Mouse (Mus musculus): Measurements from ENCODE around the gene Phtf2. TPM values are rescaled to one million over a fixed set of nuclear protein-coding genes. Genes with fewer than 3 reads are reported as not detected.
A peak's percentile ranks its signal among the peaks of the same experiment; 100 is the strongest.

The Phtf2 gene
- polyA plus RNA-seq, 1 experiment from 2014 or later: 23.4 TPM

DNA sequence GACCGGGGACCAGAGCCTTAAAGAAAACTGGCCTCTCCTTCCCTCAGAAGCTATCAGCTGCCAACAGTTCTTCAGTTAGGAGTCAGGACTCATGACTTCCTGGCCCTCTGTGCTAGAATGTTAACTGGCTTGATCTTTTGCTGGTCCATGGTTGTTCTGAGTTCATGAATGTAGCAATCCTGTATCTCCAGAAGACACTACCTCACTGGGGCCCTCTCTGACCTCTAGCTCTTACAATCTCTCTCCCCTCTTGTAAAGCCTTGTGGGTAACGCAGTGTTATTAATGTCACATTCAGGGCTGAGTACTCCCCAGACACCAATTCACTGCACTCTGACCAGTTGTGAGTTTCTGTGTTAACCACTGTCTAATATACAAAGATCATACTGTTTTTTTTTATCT is 22.7 kb upstream of the Phtf2 start:
- peaks cover 7% of the 10 kb centered on the region for H3K36me3 ChIP-seq
- ATAC-seq (ENCODE audit: low FRiP score, low read depth): no peak
- H3K27ac ChIP-seq: no peak overlapping the region
- H3K9me3 ChIP-seq: no peaks in the 10 kb centered on the region
- no peaks in the 10 kb centered on the region for H3K27me3 ChIP-seq (replicated peaks)
- H3K9ac ChIP-seq: no peak overlapping the region
- no peak overlapping the region for H3K4me2 ChIP-seq (replicated peaks)
- H3K4me3 ChIP-seq: no peak overlapping the region
- no peaks in the 10 kb centered on the region for H3K4me1 ChIP-seq
- 85% methylated on average over 2 of the region's 2 CpGs for WGBS

DNA sequence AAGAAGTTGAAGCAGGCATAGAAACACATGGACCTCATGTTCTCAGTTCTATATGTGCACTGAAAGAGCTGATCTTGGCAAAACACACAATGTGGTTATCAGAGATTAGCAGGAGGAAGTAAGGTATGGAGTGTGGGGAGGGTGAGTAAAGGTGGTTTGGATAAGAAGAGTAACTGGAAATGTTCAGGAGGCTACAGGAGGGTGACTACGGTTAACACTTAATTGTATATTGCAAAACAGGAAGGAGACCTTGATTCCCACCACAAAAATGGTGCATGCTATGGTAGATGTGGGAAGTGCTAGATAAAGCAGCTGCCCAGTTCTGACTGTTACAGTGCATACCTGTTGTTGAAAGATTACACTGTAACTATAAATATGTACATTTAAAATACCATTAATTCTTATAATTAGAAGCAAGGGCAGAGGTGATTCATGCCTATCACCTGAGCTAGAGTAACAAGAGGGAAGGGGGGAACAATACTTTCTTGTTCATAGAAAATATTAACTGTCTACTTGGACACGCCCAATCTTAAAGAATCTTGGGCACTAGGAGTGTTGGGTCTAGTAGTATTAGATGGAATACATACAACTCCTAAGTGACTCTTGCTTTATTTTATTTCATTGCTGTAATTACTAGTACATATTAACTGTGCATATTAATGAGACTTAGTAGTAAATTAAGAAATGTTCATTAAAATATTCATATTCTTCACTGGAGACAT is 15.7 kb upstream of the Phtf2 start:
- no peak overlapping the region for H3K9ac ChIP-seq
- H3K4me3 ChIP-seq: no peak overlapping the region
- H3K4me2 ChIP-seq (replicated peaks): no peak overlapping the region
- H3K36me3 ChIP-seq: peaks cover 15% of the 10 kb centered on the region
- no peaks in the 10 kb centered on the region for H3K4me1 ChIP-seq
- ATAC-seq (ENCODE audit: low FRiP score, low read depth): no peak
- 96% methylated on average over 2 of the region's 2 CpGs for WGBS
- H3K27me3 ChIP-seq (replicated peaks): no peaks in the 10 kb centered on the region
- no peak overlapping the region for H3K27ac ChIP-seq
- no peaks in the 10 kb centered on the region for H3K9me3 ChIP-seq

DNA sequence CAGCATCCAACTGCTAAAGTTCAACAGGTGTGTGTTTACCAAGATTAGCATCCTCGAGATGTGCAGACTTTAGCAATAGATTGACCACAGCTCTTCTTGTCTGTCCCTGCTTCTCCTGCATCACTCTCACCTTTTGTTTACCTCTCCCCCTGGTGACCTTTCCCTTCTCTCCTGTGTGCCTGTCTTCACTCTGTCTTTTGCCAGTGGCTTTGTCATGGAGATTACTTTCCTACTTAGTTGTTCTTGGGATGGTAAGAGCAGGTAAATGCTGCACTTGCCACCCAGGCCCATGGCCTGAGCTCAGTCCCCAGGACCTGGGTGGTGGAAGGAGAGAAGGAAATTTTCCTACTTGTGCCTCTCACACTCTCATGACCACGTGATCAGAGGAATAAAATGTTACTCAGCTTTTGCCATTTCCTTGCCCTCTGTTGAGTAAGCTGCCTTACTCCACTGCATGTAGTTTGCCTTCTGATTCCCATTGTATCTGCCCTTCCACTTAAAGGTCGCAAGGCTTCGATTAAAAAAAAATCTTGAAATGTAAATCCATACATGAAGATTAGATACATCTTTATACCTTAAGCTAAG is 2.2 kb upstream of the Phtf2 start:
- WGBS: 81% methylated on average over 4 of the region's 4 CpGs
- H3K9ac ChIP-seq: no peak overlapping the region; the same call in 1 of the 2 replicates
- H3K4me1 ChIP-seq: peaks cover 21% of the 10 kb centered on the region

DNA sequence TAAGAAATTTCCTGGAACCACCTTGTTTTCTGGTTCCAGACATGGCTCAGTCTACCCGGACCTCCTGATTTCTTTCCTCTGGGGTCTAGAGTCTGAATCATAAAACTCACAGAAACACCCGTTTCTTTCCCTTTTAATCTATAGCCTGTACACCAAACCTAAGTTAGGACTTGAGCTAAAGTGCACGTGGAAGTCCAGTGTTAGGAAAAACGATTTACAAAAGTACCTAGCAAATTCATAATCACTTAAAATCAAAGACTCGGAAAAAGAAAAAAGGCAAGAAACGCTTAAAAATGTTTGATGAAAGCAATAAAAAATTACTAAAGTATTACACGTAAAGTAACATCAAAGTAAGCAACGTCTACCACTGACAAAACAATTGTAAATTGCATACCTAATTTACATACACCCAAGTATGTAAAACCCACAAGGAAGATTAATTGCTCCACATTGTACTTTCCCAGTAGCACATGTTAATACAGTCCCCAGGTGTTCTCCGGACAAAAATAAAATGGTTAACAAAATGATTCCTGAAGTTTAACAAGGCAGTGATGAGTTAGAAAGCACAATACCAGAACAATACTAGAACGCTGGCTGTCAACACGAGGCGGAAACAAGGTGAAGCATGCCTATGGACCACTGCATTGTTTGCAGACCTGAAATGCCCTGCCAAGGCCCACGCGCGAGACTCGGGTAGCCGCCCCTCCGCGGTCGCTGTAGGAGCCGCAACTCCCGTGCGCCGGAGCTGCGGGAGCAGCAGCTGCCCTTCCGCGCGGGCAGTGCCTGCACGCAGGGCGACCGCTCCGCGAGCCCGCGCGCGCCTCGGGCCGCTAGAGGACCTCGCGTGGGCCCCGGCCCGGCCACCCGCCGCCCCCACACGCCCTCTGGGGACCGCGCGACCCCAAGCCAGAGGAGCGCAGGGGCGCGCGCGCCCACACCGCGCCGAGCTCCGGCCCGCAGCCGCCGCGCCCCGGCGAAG is 838 bp downstream of the Phtf2 start:
- H3K27ac ChIP-seq: peak overlapping the region; percentile 94
- H3K9me3 ChIP-seq: no peaks in the 10 kb centered on the region
- peaks cover 8% of the 10 kb centered on the region for H3K36me3 ChIP-seq
- WGBS: 2% methylated on average over 37 of the region's 64 CpGs
- H3K27me3 ChIP-seq (replicated peaks): no peaks in the 10 kb centered on the region
- peak overlapping the region; percentile 86 for H3K4me3 ChIP-seq
- peak; percentile 56; the same call in 1 of the 2 replicates for ATAC-seq (ENCODE audit: low FRiP score, low read depth)
- peaks cover 21% of the 10 kb centered on the region for H3K4me1 ChIP-seq
- peak overlapping the region; percentile 65 for H3K4me2 ChIP-seq (replicated peaks)
- H3K9ac ChIP-seq: peak overlapping the region; percentile 93

More for the DNA sequence above, 2.2 kb upstream of the Phtf2 start:
- Histone ChIP-seq H3K9me3 (no peaks in the 10 kb centered on the region), H3K27ac (no peak overlapping the region), H3K36me3 (peaks cover 12% of the 10 kb centered on the region), H3K4me2 (replicated peaks) (peak overlapping the region; percentile 69), H3K4me3 (no peak overlapping the region; the same call in 1 of the 2 replicates), H3K27me3 (replicated peaks) (no peaks in the 10 kb centered on the region)
- ATAC-seq (ENCODE audit: low FRiP score, low read depth): no peak

DNA sequence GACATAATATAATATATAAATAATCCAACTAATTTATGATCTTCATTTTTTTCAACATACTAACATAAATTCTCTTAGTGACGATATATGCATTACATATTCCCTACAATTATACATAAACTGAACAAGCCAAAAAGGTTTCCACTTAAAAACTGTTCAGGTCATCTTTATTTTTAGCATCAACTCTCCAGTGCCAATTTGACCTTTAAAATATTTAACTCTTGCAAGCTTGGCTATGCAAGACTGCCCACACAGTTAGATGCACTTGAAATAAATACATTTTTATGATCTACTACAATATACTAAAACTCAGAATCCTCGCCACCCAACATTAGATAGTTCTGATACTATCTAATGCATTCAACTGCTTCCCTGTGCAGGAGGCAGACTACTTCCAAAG is 1.5 kb downstream of the Phtf2 start:
- no peaks in the 10 kb centered on the region for H3K27me3 ChIP-seq (replicated peaks)
- WGBS: 79% methylated on average over 2 of the region's 2 CpGs
- H3K9ac ChIP-seq: no peak overlapping the region
- peaks cover 21% of the 10 kb centered on the region for H3K4me1 ChIP-seq
- peak overlapping the region; percentile 86; the same call in 1 of the 2 replicates for H3K4me3 ChIP-seq
- H3K4me2 ChIP-seq (replicated peaks): peak overlapping the region; percentile 65
- no peak overlapping the region for H3K27ac ChIP-seq
- H3K36me3 ChIP-seq: peaks cover 3% of the 10 kb centered on the region; the same call in 1 of the 2 replicates
- no peak for ATAC-seq (ENCODE audit: low FRiP score, low read depth)
- no peaks in the 10 kb centered on the region for H3K9me3 ChIP-seq

GRCm38 (mm10) chr5:20876934-20877426 is 4.9 kb downstream of the Phtf2 start:
- 89% methylated on average over 1 of the region's 1 CpGs for WGBS

GRCm38 (mm10) chr5:20873146-20873545 is 8.8 kb downstream of the Phtf2 start:
- Histone ChIP-seq H3K9me3 (no peaks in the 10 kb centered on the region), H3K27me3 (replicated peaks) (no peaks in the 10 kb centered on the region), H3K36me3 (no peaks in the 10 kb centered on the region), H3K27ac (no peak overlapping the region), H3K4me2 (replicated peaks) (no peak overlapping the region), H3K4me3 (no peak overlapping the region), H3K9ac (no peak overlapping the region), H3K4me1 (no peaks in the 10 kb centered on the region)
- WGBS: 85% methylated on average over 1 of the region's 1 CpGs
- ATAC-seq (ENCODE audit: low FRiP score, low read depth): no peak

More at GRCm38 (mm10) chr5:20876934-20877426, 4.9 kb downstream of the Phtf2 start:
- ATAC-seq (ENCODE audit: low FRiP score, low read depth): no peak
- H3K4me3 ChIP-seq: no peak overlapping the region
- no peak overlapping the region for H3K4me2 ChIP-seq (replicated peaks)
- no peaks in the 10 kb centered on the region for H3K36me3 ChIP-seq
- no peaks in the 10 kb centered on the region for H3K9me3 ChIP-seq
- H3K9ac ChIP-seq: no peak overlapping the region
- H3K4me1 ChIP-seq: peaks cover 4% of the 10 kb centered on the region; the same call in 1 of the 2 replicates
- no peak overlapping the region for H3K27ac ChIP-seq
- no peaks in the 10 kb centered on the region for H3K27me3 ChIP-seq (replicated peaks)

GRCm38 (mm10) chr5:20865193-20865755 is 16.6 kb downstream of the Phtf2 start:
- no peak for ATAC-seq (ENCODE audit: low FRiP score, low read depth)

GRCm38 (mm10) chr5:20864216-20864969 is 17.5 kb downstream of the Phtf2 start:
- H3K36me3 ChIP-seq: no peaks in the 10 kb centered on the region
- WGBS: 80% methylated on average over 4 of the region's 4 CpGs
- no peak overlapping the region for H3K27ac ChIP-seq
- H3K4me2 ChIP-seq (replicated peaks): no peak overlapping the region
- no peaks in the 10 kb centered on the region for H3K9me3 ChIP-seq
- no peak overlapping the region for H3K4me3 ChIP-seq
- no peak for ATAC-seq (ENCODE audit: low FRiP score, low read depth)
- H3K27me3 ChIP-seq (replicated peaks): no peaks in the 10 kb centered on the region
- no peak overlapping the region for H3K9ac ChIP-seq
- no peaks in the 10 kb centered on the region for H3K4me1 ChIP-seq

More at GRCm38 (mm10) chr5:20865193-20865755, 16.6 kb downstream of the Phtf2 start:
- Histone ChIP-seq H3K4me1 (no peaks in the 10 kb centered on the region), H3K27ac (no peak overlapping the region), H3K4me3 (no peak overlapping the region), H3K4me2 (replicated peaks) (no peak overlapping the region), H3K9ac (no peak overlapping the region), H3K36me3 (no peaks in the 10 kb centered on the region), H3K27me3 (replicated peaks) (no peaks in the 10 kb centered on the region), H3K9me3 (no peaks in the 10 kb centered on the region)
- WGBS: 93% methylated on average over 2 of the region's 2 CpGs

DNA sequence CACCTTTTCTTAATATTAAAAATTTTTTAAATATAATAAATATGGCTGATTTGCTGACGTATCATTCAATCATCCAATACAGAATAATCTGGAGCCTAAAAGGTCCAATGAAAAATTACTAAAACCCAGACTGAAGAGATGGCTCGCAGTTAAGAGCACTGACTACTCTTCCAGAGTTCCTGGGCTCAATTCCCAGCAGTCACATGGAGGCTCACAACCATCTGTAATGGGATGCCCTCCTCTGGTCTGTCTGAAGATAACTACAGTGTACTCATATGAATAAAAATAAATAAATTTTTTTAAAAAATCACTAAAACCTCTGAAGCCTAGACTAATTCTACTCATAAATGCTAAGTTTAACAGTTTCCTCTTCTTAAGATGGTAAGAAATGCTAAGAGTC is 20.0 kb downstream of the Phtf2 start:
- Histone ChIP-seq H3K27me3 (replicated peaks) (no peaks in the 10 kb centered on the region), H3K4me1 (no peaks in the 10 kb centered on the region), H3K9ac (no peak overlapping the region), H3K9me3 (no peaks in the 10 kb centered on the region), H3K36me3 (no peaks in the 10 kb centered on the region), H3K27ac (no peak overlapping the region), H3K4me3 (no peak overlapping the region), H3K4me2 (replicated peaks) (no peak overlapping the region)
- 94% methylated on average over 2 of the region's 2 CpGs for WGBS
- no peak for ATAC-seq (ENCODE audit: low FRiP score, low read depth)

GRCm38 (mm10) chr5:20860565-20860964 is 21.4 kb downstream of the Phtf2 start:
- H3K9ac ChIP-seq: no peak overlapping the region
- no peaks in the 10 kb centered on the region for H3K36me3 ChIP-seq
- no peak overlapping the region for H3K4me2 ChIP-seq (replicated peaks)
- no peak overlapping the region for H3K27ac ChIP-seq
- WGBS: 89% methylated on average over 4 of the region's 4 CpGs
- H3K4me3 ChIP-seq: no peak overlapping the region
- H3K9me3 ChIP-seq: no peaks in the 10 kb centered on the region
- no peak for ATAC-seq (ENCODE audit: low FRiP score, low read depth)
- no peaks in the 10 kb centered on the region for H3K4me1 ChIP-seq
- no peaks in the 10 kb centered on the region for H3K27me3 ChIP-seq (replicated peaks)

Data from neural tube, embryonic 12.5 days (tissue).